Comparison of ENCODE assay signal across 8 mouse cellular contexts in genomic region chr7:44484841-44485571, GRCm38 (mm10). TPM values are rescaled to one million over a fixed set of nuclear protein-coding genes. Genes with fewer than 3 reads are reported as not detected.
DNase-seq lines count a peak whose midpoint lies in the region; ATAC-seq lines count a peak whose summit lies in the region.

No protein-coding gene starts in this region.

- peaks cover 7% of the 10 kb centered on the region; the same call in 1 of the 2 replicates for H3K27me3 ChIP-seq in hindbrain, embryonic 15.5 days

- peak overlapping the region; percentile 7; the same call in 1 of the 2 replicates for H3K9ac ChIP-seq in hindbrain, embryonic 15.5 days

- WGBS in hindbrain, embryonic 15.5 days = 35% methylated on average over 5 of the region's 5 CpGs

- no peak overlapping the region for H3K4me3 ChIP-seq in hindbrain, embryonic 15.5 days

- peak overlapping the region; percentile 4; the same call in 1 of the 2 replicates for H3K27ac ChIP-seq in hindbrain, embryonic 15.5 days (replicated peaks)

- DNase-seq in R1 (ENCODE audit: low read depth, low spot score) = peak; percentile 88
- DNase-seq in cerebellum, postnatal 10 days = peak; percentile 91 to 94
- DNase-seq in layer of hippocampus, postnatal 25 days (ENCODE audit: extremely low spot score in 1 of 2, low spot score in 1 of 2) = peak; percentile 74 to 90
- DNase-seq in lung, postnatal 14 days = peak; percentile 80
- peak; percentile 89 for DNase-seq in retina, postnatal 1 day
- DNase-seq in urinary bladder, postnatal 14 days (ENCODE audit: low spot score) = peak; percentile 72

- no peaks in the 10 kb centered on the region for H3K9me3 ChIP-seq in hindbrain, embryonic 15.5 days

- H3K4me2 ChIP-seq in hindbrain, embryonic 15.5 days = no peak overlapping the region

- peaks cover 3% of the 10 kb centered on the region; the same call in 1 of the 2 replicates for H3K36me3 ChIP-seq in hindbrain, embryonic 15.5 days

- H3K4me1 ChIP-seq in hindbrain, embryonic 15.5 days (replicated peaks) = peaks cover 3% of the 10 kb centered on the region; the same call in 1 of the 2 replicates

- peak; percentile 53; the same call in 1 of the 2 replicates for ATAC-seq in frontal cortex, adult (ENCODE audit: low TSS enrichment)
- ATAC-seq in hindbrain, embryonic 15.5 days (ENCODE audit: low FRiP score, low read depth) = peak; percentile 79

RNA-seq across cellular contexts. Expression of gene Emc10, which starts 11.3 kb away (rescaled TPM):
- polyA plus RNA-seq in hindbrain, embryonic 15.5 days (2015; fragmentation: Nextera tagmentation; extraction: Ambion mirVana) = 148 and 165 TPM in 2 replicates
- total RNA-seq in layer of hippocampus, postnatal 25 days (2021) = 100 to 1,000 TPM; 207 to 212 TPM

RNA-seq across cellular contexts. Expression of gene Fam71e1, which starts 11.4 kb away (rescaled TPM):
- polyA plus RNA-seq in hindbrain, embryonic 15.5 days (2015; fragmentation: Nextera tagmentation; extraction: Ambion mirVana) = 21.3 and 23.6 TPM in 2 replicates
- 10 to 100 TPM; 18.6 to 22.8 TPM for total RNA-seq in layer of hippocampus, postnatal 25 days (2021)

RNA-seq across cellular contexts. Expression of gene Josd2, which starts 17.2 kb away (rescaled TPM):
- polyA plus RNA-seq in hindbrain, embryonic 15.5 days (2015; fragmentation: Nextera tagmentation; extraction: Ambion mirVana) = 44.0 and 45.7 TPM in 2 replicates
- 100 to 1,000 TPM; 102 to 107 TPM for total RNA-seq in layer of hippocampus, postnatal 25 days (2021)

RNA-seq across cellular contexts. Expression of gene Aspdh, which starts 19.8 kb away (rescaled TPM):
- 3.7 and 5.0 TPM in 2 replicates for polyA plus RNA-seq in hindbrain, embryonic 15.5 days (2015; fragmentation: Nextera tagmentation; extraction: Ambion mirVana)
- total RNA-seq in layer of hippocampus, postnatal 25 days (2021) = 10 to 100 TPM; 10.9 to 13.2 TPM

RNA-seq across cellular contexts. Expression of gene Mybpc2, which starts 39.5 kb away (rescaled TPM):
- polyA plus RNA-seq in hindbrain, embryonic 15.5 days (2015; fragmentation: Nextera tagmentation; extraction: Ambion mirVana) = 0.10 and 0.18 TPM in 2 replicates
- total RNA-seq in layer of hippocampus, postnatal 25 days (2021) = not detected
